Mouse (Mus musculus) intestine, embryonic 16.5 days (tissue): ENCODE data around the gene Sepsecs. TPM values are rescaled to one million over a fixed set of nuclear protein-coding genes. Genes with fewer than 3 reads are reported as not detected.
A peak's percentile ranks its signal among the peaks of the same experiment; 100 is the strongest.

Source experiments
- ATAC-seq: fragments of 200-750 bp; cut with Nextera tagmentation; 2 replicates; pipeline ENCODE4 v1.8.0; 2017; ENCODE audit warnings: moderate TSS enrichment, moderate library complexity
- H3K27ac ChIP-seq: fragments of 300-500 bp; sonication (generic); 2 replicates; pipeline ENCODE4 v1.5.1; 2014; ENCODE audit warnings: mild to moderate bottlenecking, low read length
- H3K27me3 ChIP-seq: fragments of 300-500 bp; sonication (generic); replicated peaks from 2 replicates; pipeline ENCODE4 v1.6.1; 2014; ENCODE audit warnings: low read length, control low read depth, mixed read lengths; ENCODE audit not compliant: control insufficient read depth, insufficient read depth
- H3K36me3 ChIP-seq: fragments of 300-500 bp; sonication (generic); 2 replicates; pipeline ENCODE4 v1.6.1; 2014; ENCODE audit warnings: low read length, control low read depth; ENCODE audit not compliant: control insufficient read depth, insufficient read depth
- H3K4me1 ChIP-seq: fragments of 300-500 bp; sonication (generic); 2 replicates; pipeline ENCODE4 v1.6.1; 2014; ENCODE audit warnings: low read length, control low read depth, mixed read lengths; ENCODE audit not compliant: control insufficient read depth, insufficient read depth
- H3K4me2 ChIP-seq: fragments of 300-500 bp; sonication (generic); 2 replicates; pipeline ENCODE4 v1.6.1; 2014; ENCODE audit warnings: low read depth, low read length, control low read depth
- H3K4me3 ChIP-seq: fragments of 300-500 bp; sonication (generic); 2 replicates; pipeline ENCODE4 v1.5.1; 2014; ENCODE audit warnings: mild to moderate bottlenecking, low read length
- H3K9ac ChIP-seq: fragments of 300-500 bp; sonication (generic); 2 replicates; pipeline ENCODE4 v1.6.1; 2014; ENCODE audit warnings: low read depth, low read length
- H3K9me3 ChIP-seq: fragments of 300-500 bp; sonication (generic); 2 replicates; pipeline ENCODE4 v1.6.1; 2016; ENCODE audit warnings: low read length, control low read depth; ENCODE audit not compliant: control insufficient read depth
- WGBS: fragments of 180-500 bp; shearing (Covaris S2); extraction: QIAGEN DNeasy Blood & Tissue Kit; methylation state at CpG from one replicate; pipeline ENCODE4 v1.1.7; 2014; 5-methylcytosine and 5-hydroxymethylcytosine counted together
- polyA plus RNA-seq: library from polyadenylated mRNA; unstranded; fragments of >200 nt; fragmentation: Nextera tagmentation; extraction: Ambion mirVana; gene quantifications from 2 replicates; pipeline ENCODE4 v1.2.1, GENCODE M21; 2015

Gene Sepsecs
- polyA plus RNA-seq, 1 experiment from 2014 or later: 11.9 TPM

- peak overlapping the region; percentile 79 for H3K27ac ChIP-seq
- 0 out of 2 replicates have a peak, but pooled peaks cover 5% of the 10 kb centered on the region for H3K9me3 ChIP-seq
- no peaks in the 10 kb centered on the region for H3K27me3 ChIP-seq
- WGBS: 51% methylated on average over 9 of the region's 9 CpGs
- H3K9ac ChIP-seq: peak overlapping the region; percentile 63
- no peaks in the 10 kb centered on the region for H3K36me3 ChIP-seq
- peak; percentile 13 for ATAC-seq
- H3K4me1 ChIP-seq: peaks cover 39% of the 10 kb centered on the region
- H3K4me3 ChIP-seq: peak overlapping the region; percentile 49
- H3K4me2 ChIP-seq: peak overlapping the region; percentile 85
These were observed 51.7 kb downstream of the Sepsecs start for GRCm38 (mm10) chr5:52617711-52618347.

GRCm38 (mm10) chr5:52616549-52616948 lies 53.0 kb downstream of the Sepsecs start:
- no peaks in the 10 kb centered on the region for H3K27me3 ChIP-seq
- H3K4me1 ChIP-seq: peaks cover 39% of the 10 kb centered on the region
- H3K9ac ChIP-seq: no peak overlapping the region
- H3K4me3 ChIP-seq: no peak overlapping the region
- no peak overlapping the region for H3K4me2 ChIP-seq
- H3K9me3 ChIP-seq: 0 out of 2 replicates have a peak, but pooled peaks cover 5% of the 10 kb centered on the region
- H3K27ac ChIP-seq: peak overlapping the region; percentile 79
- H3K36me3 ChIP-seq: no peaks in the 10 kb centered on the region
- ATAC-seq: peak; percentile 40
- WGBS: 35% methylated on average over 2 of the region's 2 CpGs

- Histone ChIP-seq H3K9me3 (0 out of 2 replicates have a peak, but pooled peaks cover 5% of the 10 kb centered on the region), H3K27me3 (no peaks in the 10 kb centered on the region), H3K4me1 (peaks cover 39% of the 10 kb centered on the region), H3K4me2 (no peak overlapping the region), H3K27ac (peak overlapping the region; percentile 79), H3K36me3 (no peaks in the 10 kb centered on the region), H3K9ac (no peak overlapping the region; the same call in 1 of the 2 replicates), H3K4me3 (no peak overlapping the region)
- WGBS: 43% methylated on average over 9 of the region's 9 CpGs
- peak; percentile 41 for ATAC-seq
These were observed 54.1 kb downstream of the Sepsecs start for GRCm38 (mm10) chr5:52615421-52615820.

- no peak overlapping the region for H3K9ac ChIP-seq
- 0 out of 2 replicates have a peak, but pooled peaks cover 5% of the 10 kb centered on the region for H3K9me3 ChIP-seq
- H3K36me3 ChIP-seq: no peaks in the 10 kb centered on the region
- WGBS: 68% methylated on average over 4 of the region's 4 CpGs
- ATAC-seq: 0 out of 2 replicates have a peak, but pooled peaks have one; percentile 12
- no peaks in the 10 kb centered on the region for H3K27me3 ChIP-seq
- no peak overlapping the region for H3K4me3 ChIP-seq
- H3K4me1 ChIP-seq: peaks cover 39% of the 10 kb centered on the region
- no peak overlapping the region for H3K4me2 ChIP-seq
- H3K27ac ChIP-seq: no peak overlapping the region
These were observed 54.8 kb downstream of the Sepsecs start for GRCm38 (mm10) chr5:52614686-52615085.

- H3K9me3 ChIP-seq: 0 out of 2 replicates have a peak, but pooled peaks cover 5% of the 10 kb centered on the region
- H3K27ac ChIP-seq: no peak overlapping the region
- WGBS: 90% methylated on average over 8 of the region's 8 CpGs
- no peak overlapping the region for H3K9ac ChIP-seq
- H3K36me3 ChIP-seq: no peaks in the 10 kb centered on the region
- H3K4me2 ChIP-seq: no peak overlapping the region
- no peak overlapping the region for H3K4me3 ChIP-seq
- no peak for ATAC-seq
- H3K4me1 ChIP-seq: peaks cover 29% of the 10 kb centered on the region
- H3K27me3 ChIP-seq: no peaks in the 10 kb centered on the region
These were observed 56.7 kb downstream of the Sepsecs start for GRCm38 (mm10) chr5:52612776-52613175.

- Histone ChIP-seq H3K27ac (no peak overlapping the region), H3K9me3 (peaks cover 9% of the 10 kb centered on the region; the same call in 1 of the 2 replicates), H3K9ac (no peak overlapping the region)
These were observed 58.1 kb downstream of the Sepsecs start for GRCm38 (mm10) chr5:52611315-52611895.

GRCm38 (mm10) chr5:52610306-52610705 lies 59.2 kb downstream of the Sepsecs start:
- WGBS: 76% methylated on average over 4 of the region's 4 CpGs
- Histone ChIP-seq H3K4me2 (no peak overlapping the region), H3K4me1 (peaks cover 7% of the 10 kb centered on the region), H3K36me3 (no peaks in the 10 kb centered on the region), H3K9me3 (peaks cover 9% of the 10 kb centered on the region; the same call in 1 of the 2 replicates), H3K9ac (no peak overlapping the region), H3K27me3 (no peaks in the 10 kb centered on the region), H3K27ac (no peak overlapping the region), H3K4me3 (no peak overlapping the region)
- ATAC-seq: no peak

More at GRCm38 (mm10) chr5:52611315-52611895, 58.1 kb downstream of the Sepsecs start:
- ATAC-seq: no peak
- no peak overlapping the region for H3K4me3 ChIP-seq
- no peak overlapping the region for H3K4me2 ChIP-seq
- whole genome bisulfite sequencing: 62% methylated on average over 10 of the region's 10 CpGs
- no peaks in the 10 kb centered on the region for H3K36me3 ChIP-seq
- peaks cover 16% of the 10 kb centered on the region for H3K4me1 ChIP-seq
- no peaks in the 10 kb centered on the region for H3K27me3 ChIP-seq

GRCm38 (mm10) chr5:52609672-52610071 lies 59.8 kb downstream of the Sepsecs start:
- ATAC-seq: no peak
- Histone ChIP-seq H3K27ac (no peak overlapping the region), H3K4me1 (peaks cover 4% of the 10 kb centered on the region; the same call in 1 of the 2 replicates), H3K27me3 (no peaks in the 10 kb centered on the region), H3K9ac (no peak overlapping the region), H3K4me2 (no peak overlapping the region), H3K36me3 (no peaks in the 10 kb centered on the region), H3K9me3 (peaks cover 9% of the 10 kb centered on the region; the same call in 1 of the 2 replicates), H3K4me3 (no peak overlapping the region)
- WGBS: 73% methylated on average over 10 of the region's 10 CpGs

GRCm38 (mm10) chr5:52604582-52605041 lies 64.9 kb downstream of the Sepsecs start:
- Histone ChIP-seq H3K9ac (no peak overlapping the region), H3K4me2 (no peak overlapping the region), H3K4me3 (no peak overlapping the region), H3K27ac (0 out of 2 replicates have a peak overlapping the region, but pooled peaks have one; percentile 18), H3K9me3 (peaks cover 5% of the 10 kb centered on the region; the same call in 1 of the 2 replicates), H3K27me3 (no peaks in the 10 kb centered on the region), H3K4me1 (no peaks in the 10 kb centered on the region), H3K36me3 (no peaks in the 10 kb centered on the region)
- 41% methylated on average over 6 of the region's 6 CpGs for WGBS
- peak; percentile 94 for ATAC-seq
